Mouse (Mus musculus) right cerebral cortex, postnatal 14 days (tissue): ENCODE data around the gene Spaca6.

Source experiments
- DNase-seq: peaks from one replicate; pipeline ENCODE4 v3.0.0; 2022

The Spaca6 gene

GRCm38 (mm10) chr17:17845187-17846027 lies 18.4 kb downstream of the Spaca6 start:
- peak; percentile 22 for DNase-seq

- no peak for DNase-seq
Observed at GRCm38 (mm10) chr17:17848988-17849387, 22.0 kb downstream of the Spaca6 start.

- DNase-seq, result peak; percentile 33
Observed at GRCm38 (mm10) chr17:17849906-17850712, 23.2 kb downstream of the Spaca6 start.

- DNase-seq, result no peak
Observed at GRCm38 (mm10) chr17:17855064-17855838, 28.3 kb downstream of the Spaca6 start, which contains the start of gene Has1. Gene Has1 (minus strand): TSS chr17:17855205.

- DNase-seq, result no peak
Observed at GRCm38 (mm10) chr17:17856612-17857011, 29.7 kb downstream of the Spaca6 start.

- DNase-seq, result no peak
Observed at GRCm38 (mm10) chr17:17857446-17857845, 30.5 kb downstream of the Spaca6 start.

GRCm38 (mm10) chr17:17860110-17860509 lies 33.2 kb downstream of the Spaca6 start:
- no peak for DNase-seq

- DNase-seq, result no peak
Observed at GRCm38 (mm10) chr17:17862360-17862759, 35.4 kb downstream of the Spaca6 start.

GRCm38 (mm10) chr17:17865168-17865567 lies 38.2 kb downstream of the Spaca6 start:
- DNase-seq, result no peak

- DNase-seq, result no peak
Observed at GRCm38 (mm10) chr17:17866801-17867469, 40.0 kb downstream of the Spaca6 start.

- no peak for DNase-seq
Observed at GRCm38 (mm10) chr17:17870892-17871550, 44.1 kb downstream of the Spaca6 start.

GRCm38 (mm10) chr17:17871697-17872096 lies 44.7 kb downstream of the Spaca6 start:
- DNase-seq, result no peak

GRCm38 (mm10) chr17:17879347-17879746 lies 52.4 kb downstream of the Spaca6 start:
- DNase-seq, result no peak

- no peak for DNase-seq
Observed at GRCm38 (mm10) chr17:17882672-17883071, 55.7 kb downstream of the Spaca6 start.

- DNase-seq, result no peak
Observed at GRCm38 (mm10) chr17:17883840-17884239, 56.9 kb downstream of the Spaca6 start, which contains the start of gene Fpr1. Gene Fpr1 (minus strand): TSS chr17:17883940.

GRCm38 (mm10) chr17:17887774-17888248 lies 60.9 kb downstream of the Spaca6 start, which contains the start of the genes Fpr2 and Fpr3:
Gene Fpr2 (plus strand): TSS chr17:17887824.
Gene Fpr3 (plus strand): TSS chr17:17887852.
- DNase-seq, result no peak

GRCm38 (mm10) chr17:17889732-17890425 lies 62.9 kb downstream of the Spaca6 start:
- no peak for DNase-seq
